Mouse (Mus musculus) c-Kit-negative CD71-positive TER-119-positive erythroid progenitor cells, embryonic 14.5 days (primary cell): Measurements from ENCODE around the gene Sv2c.
"Not testable (repeated sequence)": the region's sequence is repeated elsewhere in the genome, so short reads cannot be mapped to it uniquely, and the experiment has no call there.

Experiments used
- DNase-seq: peaks from one replicate; pipeline ENCODE4 v3.0.0-alpha.2; 2013; ENCODE audit warnings: low read depth, low spot score

Sv2c gene

GRCm38 (mm10) chr13:95968031-95968430 is 164.3 kb downstream of the Sv2c start:
- DNase-seq, result not testable (repeated sequence)

GRCm38 (mm10) chr13:95966791-95967190 is 165.6 kb downstream of the Sv2c start:
- no peak for DNase-seq

DNA sequence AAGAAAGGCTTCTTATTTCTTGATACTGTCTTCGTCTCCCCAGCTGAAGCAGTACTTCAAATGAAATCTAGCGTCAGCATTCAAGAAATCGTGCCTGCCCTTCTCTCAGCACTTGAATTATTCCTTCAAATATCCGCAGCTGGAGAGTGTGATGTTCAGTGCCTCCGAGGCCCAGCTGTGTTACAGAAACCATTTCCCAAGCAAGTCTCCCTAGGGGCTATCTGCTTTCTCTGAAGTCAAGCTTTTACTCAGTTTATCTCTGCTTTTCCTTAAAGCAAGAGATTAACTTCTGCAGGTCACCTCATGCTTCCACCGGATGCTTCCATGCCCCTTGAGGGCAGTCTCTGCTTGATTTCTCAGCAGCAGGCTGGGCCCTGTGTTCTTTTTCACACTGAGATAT is 166.8 kb downstream of the Sv2c start:
- DNase-seq, result no peak

DNA sequence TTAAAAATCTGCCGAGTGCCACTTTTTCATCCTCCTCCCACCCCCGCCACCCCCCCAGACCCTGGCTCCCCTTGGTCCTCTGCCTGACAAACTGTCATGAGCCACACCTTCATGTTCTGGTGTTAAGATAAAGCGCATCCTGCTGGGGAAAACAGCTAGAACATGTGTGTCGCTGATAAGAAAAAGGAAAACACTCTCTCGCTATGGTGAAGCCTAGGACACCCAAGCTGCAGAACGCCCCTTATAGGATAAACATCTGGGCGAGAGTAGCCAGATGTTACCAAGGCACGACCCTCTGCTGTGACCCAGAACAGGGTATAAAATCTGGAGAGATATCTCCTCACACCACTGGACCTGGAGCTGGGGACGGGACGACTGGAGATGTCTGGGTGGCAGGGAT is 167.2 kb downstream of the Sv2c start:
- peak; percentile 59 for DNase-seq

- no peak for DNase-seq
Observed at GRCm38 (mm10) chr13:95964226-95964625, 168.2 kb downstream of the Sv2c start.

- no peak for DNase-seq
Observed at GRCm38 (mm10) chr13:95963671-95964070, 168.7 kb downstream of the Sv2c start.

DNA sequence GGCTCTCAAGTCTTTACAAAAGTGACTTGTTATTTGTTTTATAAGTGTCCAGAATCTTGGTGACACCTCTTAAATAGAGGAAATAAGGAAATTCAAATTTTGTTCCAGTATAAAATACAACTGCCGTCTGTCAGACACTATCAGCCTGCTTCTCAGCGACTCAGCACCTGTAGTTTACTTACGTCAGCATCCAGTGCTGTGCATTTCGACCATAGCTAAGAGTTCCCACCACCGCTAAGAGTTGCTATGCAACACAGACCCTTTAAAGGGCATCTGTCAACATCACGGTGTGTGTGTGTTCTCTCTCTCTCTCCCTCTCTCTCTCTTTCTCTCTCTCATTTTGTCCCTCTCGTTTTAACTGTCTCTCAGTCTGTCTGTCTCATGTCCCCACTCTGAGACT is 170.5 kb downstream of the Sv2c start:
- no peak for DNase-seq

GRCm38 (mm10) chr13:95961191-95961791 is 171.1 kb downstream of the Sv2c start:
- DNase-seq, result no peak

GRCm38 (mm10) chr13:95960477-95961185 is 171.7 kb downstream of the Sv2c start:
- no peak for DNase-seq

- no peak for DNase-seq
Observed at GRCm38 (mm10) chr13:95959651-95960476, 172.5 kb downstream of the Sv2c start.

DNA sequence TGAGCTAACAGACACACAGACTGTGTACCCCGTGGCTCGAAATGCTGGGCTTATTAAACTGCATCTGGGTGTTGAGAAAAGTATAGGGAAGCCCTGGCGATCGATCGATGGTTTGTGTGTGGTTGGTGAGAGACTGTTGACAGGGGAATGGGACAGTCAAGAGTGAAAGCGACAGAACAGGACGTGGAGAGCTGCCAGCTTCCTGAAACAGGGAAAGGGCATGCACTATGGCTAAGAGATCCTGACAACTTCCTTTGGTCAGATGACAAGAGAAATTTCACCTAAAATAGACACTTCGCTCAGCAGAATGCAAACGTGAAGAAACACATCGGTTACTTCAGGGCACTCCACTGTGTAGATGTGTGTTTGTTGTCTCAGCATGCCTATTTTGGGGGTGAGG is 175.2 kb downstream of the Sv2c start:
- DNase-seq, result no peak

DNA sequence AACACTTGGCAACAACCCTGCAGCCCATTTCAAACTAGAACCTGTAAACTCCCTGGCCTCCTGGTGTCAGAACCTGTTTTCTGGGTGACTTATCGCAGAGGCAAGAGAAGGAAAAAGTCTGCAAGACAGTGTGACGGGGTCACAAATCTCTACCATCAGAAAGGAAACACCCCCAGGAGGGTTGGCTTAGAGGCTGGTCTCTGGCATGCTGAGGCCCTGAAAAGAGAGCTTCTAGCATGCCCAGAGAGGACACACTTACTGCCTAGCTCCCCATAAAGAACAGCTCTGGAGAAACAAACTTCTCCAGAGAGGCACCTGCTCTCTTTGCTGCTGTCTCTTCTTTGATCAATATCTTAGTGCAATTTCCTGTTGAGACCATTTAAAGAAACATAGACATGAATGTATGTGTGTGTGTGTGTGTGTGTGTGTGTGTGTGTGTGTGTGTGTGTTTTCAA is 176.0 kb downstream of the Sv2c start:
- DNase-seq, result no peak

DNA sequence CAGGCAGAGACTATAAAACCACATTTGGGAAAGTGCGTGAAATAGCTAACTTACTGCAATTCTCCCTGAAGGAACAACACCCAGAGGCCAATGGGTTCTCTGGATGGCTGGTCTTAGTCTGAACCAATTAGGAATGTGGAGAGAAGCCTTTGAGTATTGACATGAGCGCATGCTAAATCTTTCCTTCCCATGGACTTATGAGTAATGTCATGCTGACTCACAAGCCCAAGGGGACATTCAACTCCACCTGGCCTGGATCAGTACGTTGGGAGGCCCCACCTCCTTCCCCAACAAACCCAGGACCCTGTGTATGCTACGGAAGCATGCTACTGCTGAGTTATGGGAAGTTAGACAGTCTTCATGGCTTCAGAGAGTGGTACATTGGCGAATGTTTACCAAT is 177.2 kb downstream of the Sv2c start:
- DNase-seq, result no peak

- no peak for DNase-seq
Observed at GRCm38 (mm10) chr13:95953636-95954035, 178.7 kb downstream of the Sv2c start.

- DNase-seq, result no peak
Observed at GRCm38 (mm10) chr13:95952263-95952662, 180.1 kb downstream of the Sv2c start.

- DNase-seq, result no peak
Observed at GRCm38 (mm10) chr13:95951098-95951894, 181.1 kb downstream of the Sv2c start.

DNA sequence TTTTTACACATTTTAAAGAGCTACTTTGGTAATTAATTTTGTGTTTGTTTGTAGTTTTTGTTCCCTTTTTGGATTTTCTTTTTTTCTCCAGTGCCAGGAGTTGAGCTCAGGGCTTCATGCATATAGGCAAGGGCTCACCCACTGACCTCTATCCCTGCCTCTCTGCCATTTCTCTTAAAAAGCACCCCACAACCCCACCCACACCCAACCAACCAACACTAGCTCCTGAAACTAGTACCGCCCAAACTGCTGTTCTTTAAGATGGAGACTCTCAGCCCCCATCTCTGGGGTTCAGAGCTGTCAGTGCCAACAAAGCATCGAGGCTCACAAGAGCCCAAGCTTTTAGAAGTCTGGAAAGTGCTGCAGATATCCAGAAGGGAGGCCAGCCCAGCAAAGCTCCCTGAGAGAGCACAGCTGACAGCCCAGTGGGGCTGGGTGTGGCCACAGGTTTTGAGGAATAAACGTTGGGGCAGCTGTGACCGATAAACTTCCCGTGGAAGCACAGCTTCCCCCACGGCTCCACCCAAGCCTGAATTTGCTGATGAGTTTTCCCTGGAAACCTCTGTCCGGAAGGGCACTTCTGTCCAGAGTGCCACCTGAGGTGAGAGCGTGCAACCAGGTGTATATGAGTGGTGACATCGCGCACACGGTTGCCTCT is 181.8 kb downstream of the Sv2c start:
- no peak for DNase-seq

GRCm38 (mm10) chr13:95949356-95949755 is 183.0 kb downstream of the Sv2c start:
- DNase-seq, result no peak

- no peak for DNase-seq
Observed at GRCm38 (mm10) chr13:95948821-95949220, 183.6 kb downstream of the Sv2c start.

GRCm38 (mm10) chr13:95948394-95948793 is 184.0 kb downstream of the Sv2c start:
- no peak for DNase-seq

GRCm38 (mm10) chr13:95945937-95946507 is 186.4 kb downstream of the Sv2c start:
- no peak for DNase-seq
